In the genomic region with DNA sequence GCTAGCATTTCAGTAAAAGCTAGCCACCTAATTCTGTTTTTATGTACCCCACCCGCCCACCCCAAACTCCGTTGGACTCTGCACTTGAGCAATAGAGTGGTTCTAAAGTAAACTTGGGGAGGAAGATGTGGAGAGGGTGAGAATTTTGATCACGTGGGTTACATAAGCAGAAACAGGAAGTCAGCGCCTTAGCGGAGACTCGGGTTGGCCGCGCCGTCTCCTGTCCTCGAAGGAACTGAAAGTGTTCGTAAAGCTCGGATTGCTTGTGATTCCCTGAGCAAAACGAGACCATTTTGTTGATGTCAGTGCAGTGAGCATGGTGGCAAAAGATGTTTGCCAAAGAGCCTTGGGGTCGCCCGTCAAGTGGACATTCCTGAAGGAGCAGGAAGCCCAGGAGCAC, we compare ENCODE assay signal across 10 mouse cellular contexts.
DNase-seq lines count a peak whose midpoint lies in the region; ATAC-seq and TF ChIP-seq lines count a peak whose summit lies in the region.
"Had no signal": no experiment of that assay in that cellular context is flagged by ENCODE, and none has a peak within 500 bp of the region (broad histone marks: within the 10 kb centered on the region; RNA-seq: fewer than 3 reads in every experiment).

No protein-coding gene starts in this region.

- no peak overlapping the region for H3K27ac ChIP-seq in lung, embryonic 16.5 days (ENCODE audit: low read length)
- H3K27ac ChIP-seq in left cerebral cortex, adult 2 months = no peak overlapping the region
- H3K27ac ChIP-seq: embryonic facial prominence, embryonic 10.5 days had no signal

- peak; percentile 57; the same call in 1 of the 2 replicates for ATAC-seq in lung, embryonic 16.5 days (ENCODE audit: low read depth)

- no peak overlapping the region for H3K4me3 ChIP-seq in lung, embryonic 16.5 days (ENCODE audit: low read length)
- H3K4me3 ChIP-seq in left cerebral cortex, adult 2 months = no peak overlapping the region
- H3K4me3 ChIP-seq: embryonic facial prominence, embryonic 10.5 days had no signal

- TF ChIP-seq CTCF in left cerebral cortex, adult 2 months (IDR thresholded peaks at IDR 0.05) = no peak

- intact Hi-C loops in left cerebral cortex, adult 2 months (cut with DNase I) = no loop called here

- no peaks in the 10 kb centered on the region for H3K9me3 ChIP-seq in lung, embryonic 16.5 days (ENCODE audit: control insufficient read depth, low read length)
- H3K9me3 ChIP-seq: embryonic facial prominence, embryonic 10.5 days had no signal

- peaks cover 9% of the 10 kb centered on the region for H3K4me1 ChIP-seq in lung, embryonic 16.5 days (replicated peaks; ENCODE audit: control insufficient read depth, insufficient read depth, low read length)

- H3K4me2 ChIP-seq in lung, embryonic 16.5 days (ENCODE audit: low read depth, low read length) = no peak overlapping the region

- no peaks in the 10 kb centered on the region for H3K27me3 ChIP-seq in lung, embryonic 16.5 days (ENCODE audit: control insufficient read depth, insufficient read depth, low read depth, low read length)

- WGBS in lung, embryonic 16.5 days = 47% methylated on average over 15 of the region's 15 CpGs

- DNase-seq in A20 (ENCODE audit: low read depth, low spot score) = peak; percentile 87
- DNase-seq in T-cell, adult 2 months (ENCODE audit: low spot score) = peak; percentile 55
- peak; percentile 25 for DNase-seq in spleen, adult 12 weeks (ENCODE audit: low spot score)
- DNase-seq in cerebellum, adult 9-11 months = no peak
- no peak for DNase-seq in frontal cortex, postnatal 36 days (ENCODE audit: low spot score in 2 of 2)
- DNase-seq in left cerebral cortex, adult 2 months (ENCODE audit: extremely low spot score in 1 of 2, low spot score in 2 of 2) = no peak
- DNase-seq: heart, postnatal 14 days; retina, postnatal 1 day had no signal

- H3K36me3 ChIP-seq in lung, embryonic 16.5 days (ENCODE audit: control insufficient read depth, insufficient read depth, low read length) = 0 out of 2 replicates have a peak, but pooled peaks cover 2% of the 10 kb centered on the region

- no peak overlapping the region for H3K9ac ChIP-seq in lung, embryonic 16.5 days (ENCODE audit: low read length)

Comparison
In these comparisons a context has a peak if more than half of its experiments do, and no peak if none do; other contexts are left out.
1. DNase-seq: peak in A20 (single experiment), T-cell, adult 2 months (single experiment) and spleen, adult 12 weeks (single experiment); none in cerebellum, adult 9-11 months (single experiment), frontal cortex, postnatal 36 days (0 of 2) and left cerebral cortex, adult 2 months (0 of 2).